Mouse (Mus musculus): Measurements from ENCODE around the gene H2al1g.
"Not testable (repeated sequence)": the region's sequence is repeated elsewhere in the genome, so short reads cannot be mapped to it uniquely, and the experiment has no call there.

The H2al1g gene

GRCm38 (mm10) chrX:11317956-11318355, at the start of gene H2al1g:
Gene H2al1g (plus strand): TSS chrX:11318256.
- DNase-seq (ENCODE audit: low read depth, low spot score): not testable (repeated sequence)

GRCm38 (mm10) chrX:11269074-11269473, 49.0 kb upstream of the H2al1g start:
- DNase-seq (ENCODE audit: low read depth, low spot score): no peak

GRCm38 (mm10) chrX:11273190-11273589, 44.9 kb upstream of the H2al1g start:
- no peak for DNase-seq (ENCODE audit: low read depth, low spot score)

GRCm38 (mm10) chrX:11277083-11277482, 41.0 kb upstream of the H2al1g start:
- no peak for DNase-seq (ENCODE audit: low read depth, low spot score)

DNA sequence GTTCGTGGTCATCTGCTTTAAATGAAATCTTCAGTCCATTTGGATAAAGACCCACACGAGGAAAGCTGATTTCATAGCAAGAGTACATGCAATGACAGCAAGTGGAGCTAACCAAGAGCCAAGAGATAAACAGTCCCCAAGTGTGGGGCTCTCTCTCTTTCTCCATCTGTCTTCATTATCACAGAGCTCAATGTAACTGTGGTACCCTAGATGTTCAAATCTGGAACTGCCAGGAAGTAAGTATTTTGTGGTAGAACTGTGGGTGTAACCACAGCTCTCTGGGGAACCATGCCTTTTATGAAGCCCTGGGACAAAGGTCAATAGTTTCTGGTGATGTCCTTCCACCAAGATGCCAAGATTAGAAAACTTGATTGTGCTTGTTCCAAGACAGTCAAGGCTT, 37.3 kb upstream of the H2al1g start:
- no peak for DNase-seq (ENCODE audit: low read depth, low spot score)

GRCm38 (mm10) chrX:11288306-11288882, 29.7 kb upstream of the H2al1g start:
- no peak for DNase-seq (ENCODE audit: low read depth, low spot score)

DNA sequence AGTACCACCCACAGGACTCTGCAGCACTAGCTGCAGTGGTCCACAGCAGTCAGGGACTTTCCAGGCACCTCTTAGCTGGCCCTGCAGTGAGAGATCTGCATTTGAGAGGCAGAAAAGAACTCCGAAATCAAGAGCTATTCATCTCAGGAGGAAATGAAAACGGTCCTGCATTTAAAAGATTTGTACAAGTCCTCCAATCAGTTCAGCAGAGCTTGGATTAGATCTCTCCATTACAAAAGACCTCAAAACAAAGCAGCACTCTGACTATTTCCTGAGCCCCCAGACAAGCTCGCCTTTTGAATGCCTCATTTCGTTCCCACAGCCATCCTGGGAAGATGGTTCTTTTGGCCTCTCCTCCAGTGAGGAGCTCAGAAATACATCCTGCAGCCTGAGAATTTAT, 28.8 kb upstream of the H2al1g start:
- no peak for DNase-seq (ENCODE audit: low read depth, low spot score)

GRCm38 (mm10) chrX:11298957-11299356, 19.1 kb upstream of the H2al1g start, which contains the start of gene H2al1a:
Gene H2al1a (plus strand): TSS chrX:11299257.
- not testable (repeated sequence) for DNase-seq (ENCODE audit: low read depth, low spot score)

DNA sequence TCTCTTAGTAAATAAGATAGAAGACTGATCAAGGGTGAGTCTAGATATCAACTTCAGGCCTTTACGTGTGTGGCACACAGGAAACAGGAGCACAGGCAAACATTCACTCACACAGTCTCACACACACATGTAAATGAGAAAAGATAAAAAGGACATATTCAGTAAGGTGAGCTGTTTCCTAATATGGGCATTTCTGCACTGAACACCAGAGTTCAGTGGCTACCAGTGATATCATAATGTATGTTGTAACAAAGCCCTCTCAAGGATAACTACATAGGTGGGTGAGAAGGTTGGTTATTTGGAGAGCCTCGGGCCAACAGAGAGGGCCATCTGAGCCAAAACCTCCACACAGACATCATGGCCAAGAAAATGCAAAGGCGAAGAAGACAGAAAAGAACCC, 15.9 kb upstream of the H2al1g start, which contains the start of gene H2al1b:
H2al1b (plus strand) TSS at position 301 of the 400 bp plus-strand sequence.
- DNase-seq (ENCODE audit: low read depth, low spot score): not testable (repeated sequence)

- DNase-seq (ENCODE audit: low read depth, low spot score): not testable (repeated sequence)
Observed at GRCm38 (mm10) chrX:11305355-11305754, 12.7 kb upstream of the H2al1g start, which contains the start of gene H2al1c. Gene H2al1c (plus strand): TSS chrX:11305655.

DNA sequence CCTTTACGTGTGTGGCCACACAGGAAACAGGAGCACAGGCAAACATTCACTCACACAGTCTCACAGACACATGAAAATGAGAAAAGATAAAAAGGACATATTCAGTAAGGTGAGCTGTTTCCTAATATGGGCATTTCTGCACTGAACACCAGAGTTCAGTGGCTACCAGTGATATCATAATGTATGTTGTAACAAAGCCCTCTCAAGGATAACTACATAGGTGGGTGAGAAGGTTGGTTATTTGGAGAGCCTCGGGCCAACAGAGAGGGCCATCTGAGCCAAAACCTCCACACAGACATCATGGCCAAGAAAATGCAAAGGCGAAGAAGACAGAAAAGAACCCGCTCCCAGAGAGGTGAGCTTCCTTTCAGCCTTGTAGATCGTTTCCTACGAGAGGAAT, 9.5 kb upstream of the H2al1g start, which contains the start of gene H2al1d:
H2al1d (plus strand) TSS at position 301 of the 400 bp plus-strand sequence.
- DNase-seq (ENCODE audit: low read depth, low spot score): not testable (repeated sequence)

DNA sequence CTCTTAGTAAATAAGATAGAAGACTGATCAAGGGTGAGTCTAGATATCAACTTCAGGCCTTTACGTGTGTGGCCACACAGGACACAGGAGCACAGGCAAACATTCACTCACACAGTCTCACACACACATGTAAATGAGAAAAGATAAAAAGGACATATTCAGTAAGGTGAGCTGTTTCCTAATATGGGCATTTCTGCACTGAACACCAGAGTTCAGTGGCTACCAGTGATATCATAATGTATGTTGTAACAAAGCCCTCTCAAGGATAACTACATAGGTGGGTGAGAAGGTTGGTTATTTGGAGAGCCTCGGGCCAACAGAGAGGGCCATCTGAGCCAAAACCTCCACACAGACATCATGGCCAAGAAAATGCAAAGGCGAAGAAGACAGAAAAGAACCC, 6.4 kb upstream of the H2al1g start, which contains the start of gene H2al1e:
H2al1e (plus strand) TSS at position 301 of the 400 bp plus-strand sequence.
- not testable (repeated sequence) for DNase-seq (ENCODE audit: low read depth, low spot score)

- DNase-seq (ENCODE audit: low read depth, low spot score): not testable (repeated sequence)
Observed at GRCm38 (mm10) chrX:11314858-11315257, 3.2 kb upstream of the H2al1g start, which contains the start of gene H2al1f. Gene H2al1f (plus strand): TSS chrX:11315158.

DNA sequence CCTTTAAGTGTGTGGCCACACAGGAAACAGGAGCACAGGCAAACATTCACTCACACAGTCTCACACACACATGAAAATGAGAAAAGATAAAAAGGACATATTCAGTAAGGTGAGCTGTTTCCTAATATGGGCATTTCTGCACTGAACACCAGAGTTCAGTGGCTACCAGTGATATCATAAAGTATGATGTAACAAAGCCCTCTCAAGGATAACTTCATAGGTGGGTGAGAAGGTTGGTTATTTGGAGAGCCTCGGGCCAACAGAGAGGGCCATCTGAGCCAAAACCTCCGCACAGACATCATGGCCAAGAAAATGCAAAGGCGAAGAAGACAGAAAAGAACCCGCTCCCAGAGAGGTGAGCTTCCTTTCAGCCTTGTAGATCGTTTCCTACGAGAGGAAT, 3.1 kb downstream of the H2al1g start, which contains the start of gene H2al1h:
H2al1h (plus strand) TSS at position 301 of the 400 bp plus-strand sequence.
- DNase-seq (ENCODE audit: low read depth, low spot score): not testable (repeated sequence)

DNA sequence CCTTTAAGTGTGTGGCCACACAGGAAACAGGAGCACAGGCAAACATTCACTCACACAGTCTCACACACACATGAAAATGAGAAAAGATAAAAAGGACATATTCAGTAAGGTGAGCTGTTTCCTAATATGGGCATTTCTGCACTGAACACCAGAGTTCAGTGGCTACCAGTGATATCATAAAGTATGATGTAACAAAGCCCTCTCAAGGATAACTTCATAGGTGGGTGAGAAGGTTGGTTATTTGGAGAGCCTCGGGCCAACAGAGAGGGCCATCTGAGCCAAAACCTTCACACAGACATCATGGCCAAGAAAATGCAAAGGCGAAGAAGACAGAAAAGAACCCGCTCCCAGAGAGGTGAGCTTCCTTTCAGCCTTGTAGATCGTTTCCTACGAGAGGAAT, 6.3 kb downstream of the H2al1g start, which contains the start of gene H2al1i:
H2al1i (plus strand) TSS at position 301 of the 400 bp plus-strand sequence.
- DNase-seq (ENCODE audit: low read depth, low spot score): not testable (repeated sequence)

DNA sequence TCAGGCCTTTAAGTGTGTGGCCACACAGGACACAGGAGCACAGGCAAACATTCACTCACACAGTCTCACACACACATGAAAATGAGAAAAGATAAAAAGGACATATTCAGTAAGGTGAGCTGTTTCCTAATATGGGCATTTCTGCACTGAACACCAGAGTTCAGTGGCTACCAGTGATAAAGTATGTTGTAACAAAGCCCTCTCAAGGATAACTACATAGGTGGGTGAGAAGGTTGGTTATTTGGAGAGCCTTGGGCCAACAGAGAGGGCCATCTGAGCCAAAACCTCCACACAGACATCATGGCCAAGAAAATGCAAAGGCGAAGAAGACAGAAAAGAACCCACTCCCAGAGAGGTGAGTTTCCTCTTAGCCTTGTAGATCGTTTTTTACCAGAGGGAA, 9.5 kb downstream of the H2al1g start, which contains the start of gene H2al1j:
H2al1j (plus strand) TSS at position 301 of the 400 bp plus-strand sequence.
- not testable (repeated sequence) for DNase-seq (ENCODE audit: low read depth, low spot score)

DNA sequence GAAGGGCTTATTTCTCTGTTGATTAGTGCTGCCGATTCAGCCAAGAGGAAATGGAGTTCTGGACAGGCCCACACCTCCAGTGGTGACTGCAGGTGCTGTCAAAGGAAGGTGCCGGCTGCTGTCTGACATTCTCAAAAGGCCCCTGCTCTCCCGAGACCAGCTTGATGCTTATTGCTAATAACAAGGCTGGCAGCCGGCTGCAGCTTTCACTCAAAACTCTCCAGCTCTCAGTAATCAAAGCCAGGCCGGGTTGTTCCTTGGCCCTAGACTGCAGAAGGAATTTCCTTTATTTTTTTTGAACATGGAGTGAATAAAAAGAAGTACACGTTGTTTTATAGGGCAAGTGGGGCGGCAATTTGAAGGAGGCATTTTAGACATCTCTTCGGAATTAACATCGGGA, 27.7 kb downstream of the H2al1g start:
- DNase-seq (ENCODE audit: low read depth, low spot score): no peak

DNA sequence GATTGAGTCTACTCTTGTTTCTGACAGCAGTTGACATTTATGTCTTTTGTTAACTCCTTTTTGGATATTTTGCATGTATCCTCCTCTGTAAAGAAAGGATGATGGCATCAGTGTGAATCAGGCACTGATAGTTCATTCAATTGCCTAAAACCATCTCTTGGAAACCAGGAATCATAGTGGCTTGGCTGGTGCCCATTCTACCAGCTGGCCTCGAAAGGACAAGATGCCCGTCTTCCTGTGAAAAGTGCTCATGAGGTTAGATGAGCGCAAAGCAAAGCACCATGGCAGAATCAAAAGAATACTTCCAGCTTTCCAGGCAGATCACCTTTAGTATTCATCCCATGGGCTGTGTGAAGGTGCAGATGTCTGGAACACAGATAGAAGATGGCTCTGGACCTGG, 28.7 kb downstream of the H2al1g start:
- no peak for DNase-seq (ENCODE audit: low read depth, low spot score)

- no peak for DNase-seq (ENCODE audit: low read depth, low spot score)
Observed at GRCm38 (mm10) chrX:11360823-11361222, 42.8 kb downstream of the H2al1g start.

GRCm38 (mm10) chrX:11361261-11361660, 43.2 kb downstream of the H2al1g start:
- DNase-seq (ENCODE audit: low read depth, low spot score): no peak

- DNase-seq (ENCODE audit: low read depth, low spot score): no peak
Observed at GRCm38 (mm10) chrX:11363890-11364289, 45.8 kb downstream of the H2al1g start.

- no peak for DNase-seq (ENCODE audit: low read depth, low spot score)
Observed at GRCm38 (mm10) chrX:11365151-11365550, 47.1 kb downstream of the H2al1g start.

Data from WW6 (cell line).